Mouse (Mus musculus): ENCODE measurements around the gene Gm2956.
"Not testable (repeated sequence)": the region's sequence is repeated elsewhere in the genome, so short reads cannot be mapped to it uniquely, and the experiment has no call there.

The Gm2956 gene

GRCm38 (mm10) chr14:3332087-3332677 lies at the start of gene Gm2956:
Gene Gm2956, plus strand, starts transcription at chr14:3332627.
- not testable (repeated sequence) for DNase-seq (ENCODE audit: low spot score in 2 of 2)

DNA sequence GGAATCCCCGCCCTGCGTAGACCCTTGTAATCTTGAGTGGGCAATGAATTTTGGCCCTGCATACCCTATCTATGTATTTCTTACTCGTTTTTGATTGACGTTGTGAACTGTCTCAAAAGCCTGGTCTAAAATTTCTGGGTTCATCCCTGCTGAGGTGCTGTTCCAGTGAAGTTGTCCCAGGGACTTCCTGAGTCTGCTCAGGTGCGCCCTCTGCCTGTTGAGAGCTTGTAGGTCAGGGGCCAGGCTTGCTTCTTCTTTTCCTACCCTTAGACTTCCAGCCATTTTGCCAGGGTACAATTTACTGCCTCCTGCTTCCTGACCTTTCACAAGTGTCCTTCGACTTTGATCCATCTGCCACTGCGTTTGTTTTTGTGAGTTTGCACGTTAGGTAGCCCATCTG lies 979 bp downstream of the Gm2956 start:
- DNase-seq (ENCODE audit: low spot score in 2 of 2): peak in 1 of 2 experiments; percentile 10

DNA sequence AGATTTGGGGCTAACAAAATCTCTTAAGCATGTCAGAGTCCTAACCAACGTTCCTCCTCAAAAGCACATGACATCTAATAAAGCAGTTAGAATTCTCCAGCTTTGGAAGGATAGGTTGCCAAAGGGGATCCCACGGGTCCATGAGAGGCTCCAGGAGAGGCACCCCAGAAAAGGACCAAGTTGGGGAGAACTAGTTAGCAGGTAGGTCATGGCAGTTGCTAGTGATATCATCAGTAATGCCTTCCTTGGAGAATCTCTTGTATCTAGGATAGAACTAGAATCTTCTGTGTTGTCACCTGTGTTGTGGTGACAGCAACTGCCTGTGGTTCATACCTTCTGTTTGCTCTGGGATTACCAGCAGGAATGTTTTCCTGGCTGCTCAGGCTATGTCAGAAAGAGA lies 62.4 kb downstream of the Gm2956 start, which contains the start of gene Gm10413:
TSS of gene Gm10413 (plus strand) at position 301 of the 400 bp plus-strand sequence.
- DNase-seq (ENCODE audit: low spot score in 2 of 2): not testable (repeated sequence)
